Mouse (Mus musculus) gastrocnemius, postnatal 10 days (tissue): ENCODE measurements around the gene Gm13283. TPM values are rescaled to one million over a fixed set of nuclear protein-coding genes. Genes with fewer than 3 reads are reported as not detected.
A peak's percentile ranks its signal among the peaks of the same experiment; 100 is the strongest.
"Not testable (repeated sequence)": the region's sequence is repeated elsewhere in the genome, so short reads cannot be mapped to it uniquely, and the experiment has no call there.

ENCODE experiments used
- DNase-seq: peaks from one replicate; pipeline ENCODE4 v3.0.0; 2021; ENCODE audit warnings: mixed read lengths
- long read RNA-seq, 2 experiments: library from polyadenylated mRNA; stranded (forward); transcript quantifications; one replicate each; pipeline ENCODE4 v2.0.0; 2021
- total RNA-seq, 2 experiments: library from RNA; stranded (reverse); gene quantifications; 2 replicates each; pipeline ENCODE4 v1.2.3; 2021

Gene Gm13283
- not detected for total RNA-seq
- long read RNA-seq, experiment 1 = 0 reads
- long read RNA-seq, experiment 2 = 0 reads

DNA sequence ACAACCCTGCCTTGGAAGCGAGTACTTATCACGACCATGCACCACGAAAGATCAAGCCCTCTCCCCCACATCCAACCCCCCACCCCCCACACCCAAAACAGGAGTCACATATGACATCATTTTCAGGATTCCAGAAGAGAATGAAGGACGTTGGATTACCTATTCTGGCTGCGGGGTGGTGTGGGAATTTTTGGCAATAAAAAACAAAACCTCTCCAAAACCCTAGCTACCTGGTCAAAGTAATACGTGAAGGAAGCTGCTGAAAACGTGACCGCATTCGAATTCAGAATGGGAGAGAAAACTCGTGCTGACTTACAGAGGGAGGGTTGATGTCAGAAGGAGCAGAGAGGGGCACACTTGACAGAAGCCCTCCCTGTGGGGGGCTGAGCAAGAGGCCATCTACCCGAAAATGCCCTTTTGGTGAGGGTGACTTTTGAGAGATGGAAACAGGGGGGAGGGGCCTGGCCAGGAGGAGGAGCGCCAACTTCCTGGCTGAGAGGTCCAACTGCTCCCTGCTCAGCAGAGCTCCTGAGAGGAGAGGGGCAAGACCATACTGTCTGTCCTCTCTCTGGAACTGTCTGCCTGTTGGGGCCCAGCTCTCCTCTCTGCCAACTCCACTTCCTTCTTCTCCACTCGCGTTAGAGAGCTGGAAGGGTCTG, at the start of gene Gm13283:
Gm13283 (plus strand) TSS at position 510 of the 659 bp plus-strand sequence.
- DNase-seq = peak; percentile 35

- DNase-seq = no peak
Observed at GRCm38 (mm10) chr4:88714281-88714680, 45.6 kb upstream of the Gm13283 start.

DNA sequence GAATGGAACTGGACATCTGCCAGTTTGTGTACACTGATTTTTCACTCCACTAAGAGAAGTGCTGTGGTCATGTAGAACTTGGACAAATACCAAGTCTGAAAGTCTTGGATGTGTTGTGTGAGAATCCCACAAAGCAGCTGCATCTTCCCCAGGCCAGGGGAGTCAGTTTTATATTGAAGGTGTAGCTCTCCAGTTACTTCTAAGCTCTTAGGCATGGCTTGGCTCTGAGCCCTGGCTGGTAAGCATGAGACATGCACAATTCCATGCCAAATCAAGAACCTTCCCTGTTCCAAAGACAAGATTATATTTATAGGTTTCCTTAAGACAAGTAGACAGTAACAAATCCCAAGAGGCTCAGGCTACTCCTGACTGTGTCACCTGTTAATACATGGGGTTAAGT, 44.9 kb upstream of the Gm13283 start:
- peak; percentile 60 for DNase-seq

DNA sequence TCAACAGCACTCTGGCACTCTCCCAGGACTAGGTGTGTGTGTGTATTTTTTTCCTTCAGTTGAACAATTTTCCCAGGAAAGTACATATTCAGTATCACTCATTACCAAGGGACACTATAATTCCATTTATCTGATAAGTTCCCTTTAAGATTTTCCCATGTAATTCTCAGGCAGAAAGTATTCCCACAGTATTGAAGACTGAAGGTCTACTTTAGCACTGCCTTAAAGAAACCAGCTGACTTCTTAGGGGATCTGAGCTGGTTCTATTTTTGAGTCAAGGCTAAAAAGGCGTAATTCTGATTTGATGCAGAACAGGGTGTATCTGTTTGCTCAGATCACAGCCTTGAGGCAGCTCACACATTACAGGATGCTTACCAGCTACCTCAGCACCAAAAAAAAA, 41.2 kb upstream of the Gm13283 start:
- no peak for DNase-seq

- peak; percentile 95 for DNase-seq
Observed at GRCm38 (mm10) chr4:88721791-88722721, 37.9 kb upstream of the Gm13283 start, which contains the start of the genes Gm26566 and Klhl9. Gene Gm26566 (plus strand): TSS chr4:88721805. Gene Klhl9 (minus strand): TSS chr4:88722465.

DNA sequence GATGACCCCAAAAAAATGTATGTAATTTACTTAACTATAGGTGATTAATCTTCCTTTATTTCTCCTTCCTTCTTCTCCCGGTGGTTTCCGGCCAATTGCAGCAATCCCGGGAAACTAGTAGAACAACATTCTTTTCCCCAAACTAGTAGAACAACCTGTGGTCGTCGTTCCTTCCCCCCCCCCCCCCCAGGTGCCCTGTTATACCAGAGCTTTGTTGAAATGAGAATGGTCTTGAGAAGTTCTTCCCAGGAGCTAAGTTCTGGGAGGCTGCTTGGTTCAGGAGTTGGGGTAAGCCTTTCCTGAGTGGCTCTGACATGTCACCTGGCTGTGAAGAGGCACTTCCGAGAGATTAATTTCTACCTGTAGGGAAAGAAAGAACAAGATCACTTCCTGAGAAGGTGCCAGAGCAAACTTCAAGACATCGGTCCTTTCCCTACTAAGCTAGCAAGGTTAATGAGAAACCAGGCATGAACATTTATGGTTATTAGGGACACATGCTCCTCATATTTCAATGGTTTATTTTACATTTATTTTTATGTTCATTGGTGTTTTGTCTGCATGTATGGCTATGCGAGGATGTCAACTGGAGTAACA, 36.3 kb upstream of the Gm13283 start:
- DNase-seq = no peak

- DNase-seq = no peak
Observed at GRCm38 (mm10) chr4:88726727-88727126, 33.2 kb upstream of the Gm13283 start.

- peak; percentile 18 for DNase-seq
Observed at GRCm38 (mm10) chr4:88727324-88727723, 32.6 kb upstream of the Gm13283 start.

DNA sequence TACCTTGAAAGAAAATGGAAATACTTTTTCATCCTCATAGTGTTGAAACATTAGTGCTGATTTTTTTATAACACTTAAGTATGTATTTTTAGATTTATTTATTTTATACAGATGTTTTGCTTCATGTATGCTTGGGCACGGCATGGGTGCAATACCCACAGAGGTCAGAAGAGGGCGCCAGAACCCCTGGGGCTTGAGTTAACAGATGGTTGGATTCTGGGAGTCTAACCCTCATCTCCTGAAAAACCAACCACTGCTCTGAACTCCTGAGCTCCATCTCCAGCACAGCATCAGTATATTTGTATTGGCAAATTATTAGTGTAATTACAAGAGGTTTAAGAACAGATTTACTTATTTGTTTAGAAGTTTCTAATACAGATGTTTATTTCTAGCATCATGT, 21.4 kb upstream of the Gm13283 start:
- peak; percentile 77 for DNase-seq

DNA sequence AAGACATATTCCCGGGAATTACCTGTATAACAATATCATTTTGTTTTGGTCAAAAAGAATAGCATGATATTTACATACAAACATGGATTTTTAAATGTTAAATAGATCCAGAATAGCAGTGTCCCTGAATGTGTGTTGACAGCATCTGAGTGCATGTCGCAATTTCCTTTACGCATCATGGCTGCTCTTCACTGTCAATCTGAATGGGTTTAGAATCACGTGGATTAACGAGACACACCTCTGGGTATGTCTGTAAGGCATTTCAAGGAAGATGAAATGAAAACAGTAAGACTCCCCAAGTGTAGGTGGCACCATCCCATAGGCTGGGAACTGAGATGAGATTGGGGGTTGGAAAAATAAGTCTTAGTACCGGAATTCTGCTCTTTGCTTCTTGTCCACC, 20.9 kb upstream of the Gm13283 start:
- no peak for DNase-seq

GRCm38 (mm10) chr4:88741426-88741825, 18.5 kb upstream of the Gm13283 start:
- DNase-seq = no peak

DNA sequence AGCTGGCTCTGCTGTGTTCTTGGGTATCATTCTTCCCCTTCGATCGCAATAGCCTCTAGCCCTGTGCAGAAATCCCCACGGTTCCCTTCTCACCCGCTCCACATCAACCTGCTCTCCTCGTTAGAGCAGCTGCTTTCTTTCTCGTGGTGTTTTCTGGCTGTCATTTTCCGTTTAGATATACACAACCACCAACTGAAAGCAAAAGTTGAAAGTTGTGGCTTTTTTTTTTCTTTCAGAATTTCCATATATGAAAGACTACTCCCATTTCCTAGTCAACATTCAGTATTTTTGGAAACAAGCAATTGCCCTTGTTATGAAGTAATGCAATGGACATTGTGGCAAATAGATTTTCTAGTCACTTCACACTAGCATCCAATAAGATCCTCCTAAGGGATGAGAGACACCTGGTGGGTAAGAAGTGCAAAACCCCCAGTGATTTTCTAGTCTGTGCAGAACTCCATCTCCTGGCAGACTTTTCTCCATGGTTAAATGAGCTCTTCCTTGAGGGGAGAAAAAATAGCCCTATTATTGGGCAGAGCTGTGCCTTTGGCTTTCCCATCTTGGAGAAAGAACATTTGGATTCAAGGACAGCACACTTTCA, 17.0 kb upstream of the Gm13283 start:
- DNase-seq = no peak

GRCm38 (mm10) chr4:88744207-88744606, 15.7 kb upstream of the Gm13283 start:
- DNase-seq = no peak

DNA sequence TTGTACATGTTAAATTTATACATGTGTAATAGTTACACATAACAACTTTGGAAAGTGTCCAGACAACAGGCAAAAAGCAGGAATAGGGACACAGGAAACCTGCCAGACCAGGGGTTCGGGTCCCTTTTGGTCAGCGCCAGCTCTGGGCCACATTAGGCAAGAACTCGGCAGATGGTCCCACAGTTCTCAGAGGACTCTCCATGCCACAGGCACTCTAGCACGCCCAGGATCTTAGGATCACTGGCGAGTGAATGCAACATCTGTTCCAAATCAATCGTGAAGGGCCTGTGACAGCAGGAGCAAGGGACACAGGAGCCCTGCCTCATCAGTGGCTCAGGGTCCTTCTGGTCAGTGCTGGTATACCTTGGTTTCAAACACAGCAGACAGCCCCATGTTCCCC, 10.0 kb upstream of the Gm13283 start:
- no peak for DNase-seq

DNA sequence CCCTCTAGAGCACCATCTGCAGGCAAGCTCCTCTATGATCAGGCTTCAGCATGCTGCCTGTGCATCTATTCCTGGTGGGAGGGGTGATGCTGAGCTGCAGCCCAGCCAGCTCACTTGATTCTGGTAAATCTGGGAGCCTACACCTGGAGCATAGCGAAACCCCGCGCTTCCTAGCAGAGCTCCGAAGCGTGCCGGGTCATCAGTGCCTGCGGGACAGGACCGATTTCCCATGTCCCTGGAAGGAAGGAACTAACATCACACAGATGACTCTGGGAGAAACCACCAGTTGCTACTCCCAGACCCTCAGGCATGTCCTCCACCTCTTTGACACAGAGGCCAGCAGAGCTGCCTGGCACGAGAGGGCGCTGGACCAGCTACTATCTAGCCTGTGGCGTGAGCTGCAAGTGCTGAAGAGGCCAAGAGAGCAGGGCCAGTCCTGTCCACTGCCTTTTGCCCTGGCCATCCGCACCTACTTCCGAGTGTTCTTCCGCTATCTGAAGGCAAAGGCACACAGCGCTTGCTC, 5.0 kb upstream of the Gm13283 start, which contains the start of gene Gm13271:
Gm13271 (plus strand) TSS at position 51 of the 523 bp plus-strand sequence.
- DNase-seq = peak; percentile 62

DNA sequence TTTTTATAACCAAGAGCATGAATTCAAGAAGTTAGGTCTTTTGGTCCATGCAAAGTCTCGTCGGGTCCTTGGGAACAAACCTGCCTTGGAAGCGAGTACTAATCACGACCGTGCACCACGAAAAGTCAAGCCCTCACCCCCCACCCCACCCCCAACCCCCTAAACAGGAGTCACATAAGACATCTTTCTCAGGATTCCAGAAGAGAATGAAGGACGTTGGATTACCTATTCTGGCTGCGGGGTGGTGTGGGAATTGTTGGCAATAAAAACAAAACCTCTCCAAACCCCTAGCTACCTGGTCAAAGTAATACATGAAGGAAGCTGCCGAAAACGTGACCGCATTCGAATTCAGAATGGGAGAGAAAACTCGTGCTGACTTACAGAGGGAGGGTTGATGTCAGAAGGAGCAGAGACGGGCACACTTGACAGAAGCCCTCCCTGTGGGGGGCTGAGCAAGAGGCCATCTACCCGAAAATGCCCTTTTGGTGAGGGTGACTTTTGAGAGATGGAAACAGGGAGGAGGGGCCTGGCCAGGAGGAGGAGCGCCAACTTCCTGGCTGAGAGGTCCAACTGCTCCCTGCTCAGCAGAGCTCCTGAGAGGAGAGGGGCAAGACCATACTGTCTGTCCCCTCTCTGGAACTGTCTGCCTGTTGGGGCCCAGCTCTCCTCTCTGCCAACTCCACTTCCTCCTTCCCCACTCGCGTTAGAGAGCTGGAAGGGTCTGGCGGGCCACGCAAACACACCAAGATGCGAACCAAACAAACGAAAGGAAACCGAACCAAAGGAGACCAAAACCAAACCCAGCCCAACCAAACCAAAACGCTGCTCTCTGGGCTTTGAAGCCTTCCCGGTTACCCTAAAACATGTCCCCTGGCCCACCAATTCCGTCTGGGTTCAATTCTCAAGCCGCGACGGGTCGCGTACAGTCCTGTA, 3.1 kb upstream of the Gm13283 start:
- DNase-seq = not testable (repeated sequence)

GRCm38 (mm10) chr4:88757628-88758031, 2.3 kb upstream of the Gm13283 start:
- peak; percentile 79 for DNase-seq

DNA sequence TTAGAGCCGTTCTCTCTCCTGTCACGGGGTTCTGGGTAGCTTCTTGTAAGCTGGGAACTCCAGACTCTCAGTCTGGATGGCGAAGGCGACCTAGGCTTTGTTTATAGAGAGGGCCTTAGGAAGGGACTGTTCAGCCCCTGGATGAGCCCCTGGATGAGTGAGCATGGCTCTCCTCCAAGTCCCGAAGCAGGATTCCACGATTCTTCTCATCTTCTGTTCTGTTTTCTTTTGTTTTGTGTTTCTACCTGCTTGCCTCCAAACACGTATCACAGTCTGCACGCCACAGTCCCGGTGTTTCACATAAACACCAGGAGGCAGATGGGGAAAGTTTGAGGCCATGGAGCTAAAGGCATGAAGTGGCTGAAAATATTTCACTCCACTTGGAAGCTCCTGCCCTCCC, 1.2 kb upstream of the Gm13283 start:
- not testable (repeated sequence) for DNase-seq

DNA sequence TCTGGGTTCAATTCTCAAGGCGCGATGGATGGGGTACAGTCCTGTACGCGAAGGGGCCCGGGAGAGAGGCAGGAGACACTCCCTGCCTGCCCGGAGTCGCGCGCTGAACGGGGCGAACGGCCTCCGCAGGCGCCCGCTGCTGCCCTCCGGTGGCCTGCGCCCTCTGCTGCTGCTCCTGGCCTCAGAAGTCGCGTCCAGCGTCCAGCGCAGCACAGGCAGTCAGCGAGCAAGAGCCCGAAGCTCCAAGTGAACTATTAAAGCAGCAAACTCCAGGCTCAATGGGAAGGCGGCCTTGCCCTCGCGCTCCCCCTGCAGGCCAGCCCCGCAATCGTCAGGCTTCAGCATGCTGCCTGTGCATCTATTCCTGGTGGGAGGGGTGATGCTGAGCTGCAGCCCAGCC, 512 bp downstream of the Gm13283 start:
- peak; percentile 59 for DNase-seq

GRCm38 (mm10) chr4:88761776-88762175, 1.9 kb downstream of the Gm13283 start:
- peak; percentile 64 for DNase-seq

- not testable (repeated sequence) for DNase-seq
Observed at GRCm38 (mm10) chr4:88762341-88762740, 2.4 kb downstream of the Gm13283 start.
